Mouse (Mus musculus) retina, postnatal 1 day (tissue): ENCODE data around the gene Mterf1b.

Source experiments
- DNase-seq: peaks from one replicate; pipeline ENCODE4 v3.0.0-alpha.2; 2012

Mterf1b gene

GRCm38 (mm10) chr5:4246095-4246494 lies 53.9 kb downstream of the Mterf1b start:
- DNase-seq = no peak
